Mouse (Mus musculus) lung, postnatal 0 days (tissue): ENCODE results near the gene Ppp2r5a.

ENCODE experiments used
- CTCF ChIP-seq: IDR thresholded peaks from 2 replicates; pipeline ENCODE4 v1.5.1; 2016; ENCODE audit warnings: antibody characterized with exemption, mild to moderate bottlenecking
- EP300 ChIP-seq: IDR thresholded peaks from 2 replicates; pipeline ENCODE4 v1.6.1; 2016; ENCODE audit warnings: antibody characterized with exemption, mild to moderate bottlenecking, control low read depth

DNA sequence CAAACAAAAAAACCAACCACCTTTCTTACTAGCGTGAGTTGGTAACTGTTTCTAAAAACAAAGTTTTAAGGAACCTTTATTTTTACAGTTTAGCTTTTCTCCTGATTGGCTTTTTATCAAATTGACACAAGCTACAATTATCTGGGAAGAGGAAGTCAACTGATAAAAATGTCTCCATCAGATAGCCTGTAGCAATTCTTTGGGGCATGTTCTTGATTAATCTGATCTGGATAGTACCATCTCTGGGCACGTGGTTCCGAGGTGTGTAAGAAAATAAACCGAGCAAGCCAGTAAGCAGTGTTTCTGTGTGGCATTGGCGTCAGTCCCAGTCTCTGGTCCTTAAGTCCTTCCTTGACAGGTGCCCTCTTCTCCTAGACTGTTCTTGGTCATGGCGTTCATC is 40.7 kb downstream of the Ppp2r5a start:
- TF ChIP-seq CTCF (no peak), EP300 (no peak)
